Mouse (Mus musculus) embryonic facial prominence, embryonic 14.5 days (tissue): ENCODE measurements around the gene Bspry. TPM values are rescaled to one million over a fixed set of nuclear protein-coding genes. Genes with fewer than 3 reads are reported as not detected.
A peak's percentile ranks its signal among the peaks of the same experiment; 100 is the strongest.
"Not testable (repeated sequence)": the region's sequence is repeated elsewhere in the genome, so short reads cannot be mapped to it uniquely, and the experiment has no call there.

Experiments
- ATAC-seq: fragments of 200-750 bp; cut with Nextera tagmentation; 2 replicates; pipeline ENCODE4 v1.8.0; 2017; ENCODE audit warnings: low read depth, moderate number of reproducible peaks, moderate TSS enrichment
- DNase-seq: peaks from one replicate; pipeline ENCODE4 v3.0.0-alpha.2; 2015; ENCODE audit warnings: low spot score
- H3K27ac ChIP-seq: fragments of 300-500 bp; sonication (generic); replicated peaks from 2 replicates; pipeline ENCODE4 v1.5.1; 2014; ENCODE audit warnings: low read depth, mild to moderate bottlenecking, low read length, moderate library complexity
- H3K27me3 ChIP-seq: fragments of 300-500 bp; sonication (generic); replicated peaks from 2 replicates; pipeline ENCODE4 v1.6.1; 2014; ENCODE audit warnings: low read length; ENCODE audit not compliant: control insufficient read depth, insufficient read depth
- H3K36me3 ChIP-seq: fragments of 300-500 bp; sonication (generic); 2 replicates; pipeline ENCODE4 v1.6.1; 2014; ENCODE audit warnings: low read length, mixed read lengths; ENCODE audit not compliant: control insufficient read depth, insufficient read depth
- H3K4me1 ChIP-seq: fragments of 300-500 bp; sonication (generic); 2 replicates; pipeline ENCODE4 v1.6.1; 2014; ENCODE audit warnings: antibody characterized with exemption, low read length; ENCODE audit not compliant: control insufficient read depth, insufficient read depth
- H3K4me2 ChIP-seq: fragments of 300-500 bp; sonication (generic); 2 replicates; pipeline ENCODE4 v1.6.1; 2014; ENCODE audit warnings: low read depth, mild to moderate bottlenecking, low read length, moderate library complexity, mixed read lengths
- H3K4me3 ChIP-seq: fragments of 300-500 bp; sonication (generic); 2 replicates; pipeline ENCODE4 v1.5.1; 2014; ENCODE audit warnings: low read depth, mild to moderate bottlenecking, low read length
- H3K9ac ChIP-seq: fragments of 300-500 bp; sonication (generic); 2 replicates; pipeline ENCODE4 v1.6.1; 2014; ENCODE audit warnings: low read depth, mild to moderate bottlenecking, low read length, moderate library complexity, mixed read lengths
- H3K9me3 ChIP-seq: fragments of 300-500 bp; sonication (generic); 2 replicates; pipeline ENCODE4 v1.6.1; 2016; ENCODE audit warnings: low read length; ENCODE audit not compliant: control insufficient read depth
- WGBS: fragments of 180-500 bp; shearing (Covaris S2); extraction: QIAGEN DNeasy Blood & Tissue Kit; methylation state at CpG from one replicate; pipeline ENCODE4 v1.1.7; 2014; 5-methylcytosine and 5-hydroxymethylcytosine counted together
- polyA plus RNA-seq: library from polyadenylated mRNA; unstranded; fragments of >200 nt; fragmentation: Nextera tagmentation; extraction: Ambion mirVana; gene quantifications from 2 replicates; pipeline ENCODE4 v1.2.1, GENCODE M21; 2014

Gene Bspry
- polyA plus RNA-seq, 1 experiment from 2014 or later = 8.7 TPM

- WGBS = 85% methylated on average over 2 of the region's 2 CpGs
- H3K4me1 ChIP-seq = peaks cover 8% of the 10 kb centered on the region
- no peaks in the 10 kb centered on the region for H3K9me3 ChIP-seq
- no peaks in the 10 kb centered on the region for H3K36me3 ChIP-seq
- no peak overlapping the region for H3K4me2 ChIP-seq
- no peak overlapping the region for H3K27ac ChIP-seq
- H3K4me3 ChIP-seq = no peak overlapping the region
- ATAC-seq (no peak), DNase-seq (no peak)
- H3K9ac ChIP-seq = no peak overlapping the region
- peaks cover 5% of the 10 kb centered on the region for H3K27me3 ChIP-seq
These were observed 4.7 kb upstream of the Bspry start for GRCm38 (mm10) chr4:62475131-62475530.

GRCm38 (mm10) chr4:62475793-62476192 lies 4.1 kb upstream of the Bspry start:
- Histone ChIP-seq H3K4me3 (no peak overlapping the region), H3K4me2 (no peak overlapping the region), H3K4me1 (peaks cover 5% of the 10 kb centered on the region; the same call in 1 of the 2 replicates), H3K9ac (no peak overlapping the region), H3K27ac (no peak overlapping the region), H3K9me3 (no peaks in the 10 kb centered on the region), H3K36me3 (no peaks in the 10 kb centered on the region), H3K27me3 (peaks cover 7% of the 10 kb centered on the region)
- 88% methylated on average over 6 of the region's 6 CpGs for WGBS
- no peak for ATAC-seq
- no peak for DNase-seq

DNA sequence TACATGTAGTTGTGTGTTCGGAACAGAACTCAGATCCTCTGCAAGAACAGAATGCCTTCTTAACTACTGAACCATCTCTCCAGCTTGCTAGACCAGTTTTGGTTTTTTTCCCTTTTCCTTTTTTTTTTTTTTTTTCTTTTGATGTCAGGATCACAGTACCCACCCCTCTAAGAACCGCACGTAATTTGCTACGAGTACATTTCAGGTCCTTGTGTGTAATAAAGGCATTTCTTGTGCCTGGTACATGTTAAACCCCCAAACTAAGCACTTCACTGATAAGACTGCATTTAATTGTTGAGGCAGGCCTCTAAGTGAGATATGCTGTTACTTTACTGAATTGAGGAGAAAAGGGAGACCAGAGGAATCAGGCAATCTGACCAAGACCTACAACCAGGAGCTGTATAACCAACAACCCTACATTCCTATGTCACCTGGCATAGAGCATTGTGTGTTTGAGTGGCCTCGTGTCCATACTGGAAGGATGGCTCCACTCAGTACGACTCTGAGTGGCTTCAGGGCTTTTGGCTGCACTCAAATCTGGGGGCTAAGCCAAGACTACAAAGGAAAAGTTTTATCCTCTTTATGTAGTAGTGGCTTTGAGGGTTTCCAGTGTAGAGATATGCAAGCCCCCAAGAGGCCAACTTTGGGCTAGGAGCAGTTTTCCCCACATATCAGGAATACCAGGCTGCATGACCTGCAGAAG lies 2.2 kb upstream of the Bspry start:
- no peak overlapping the region for H3K9ac ChIP-seq
- peaks cover 7% of the 10 kb centered on the region for H3K27me3 ChIP-seq
- no peak overlapping the region for H3K4me2 ChIP-seq
- DNase-seq (no peak), ATAC-seq (no peak)
- H3K36me3 ChIP-seq = no peaks in the 10 kb centered on the region
- WGBS = 64% methylated on average over 6 of the region's 6 CpGs
- no peaks in the 10 kb centered on the region for H3K9me3 ChIP-seq
- no peak overlapping the region for H3K4me3 ChIP-seq
- H3K27ac ChIP-seq = no peak overlapping the region
- peaks cover 5% of the 10 kb centered on the region; the same call in 1 of the 2 replicates for H3K4me1 ChIP-seq

DNA sequence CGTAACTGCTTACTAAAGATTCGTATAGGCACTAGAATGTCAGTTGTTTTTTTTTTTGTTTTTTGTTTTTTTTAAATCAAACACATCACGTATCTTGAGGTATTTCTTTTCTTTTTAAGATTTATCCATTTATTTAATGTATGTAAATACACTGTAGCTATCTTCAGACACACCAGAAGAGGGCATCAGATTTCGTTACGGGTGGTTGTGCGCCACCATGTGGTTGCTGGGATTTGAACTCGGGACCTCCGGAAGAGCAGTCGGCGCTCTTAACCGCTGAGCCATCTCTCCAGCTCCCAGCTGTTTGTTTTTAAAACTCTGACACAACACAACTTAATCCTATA lies 288 bp upstream of the Bspry start:
- peak overlapping the region; percentile 48; the same call in 1 of the 2 replicates for H3K9ac ChIP-seq
- 12% methylated on average over 11 of the region's 11 CpGs for WGBS
- not testable (repeated sequence) for DNase-seq

GRCm38 (mm10) chr4:62480709-62481605 lies 1.1 kb downstream of the Bspry start:
- no peak overlapping the region for H3K4me3 ChIP-seq
- peak; percentile 38; the same call in 1 of the 2 replicates for ATAC-seq

More for the DNA sequence above, 288 bp upstream of the Bspry start:
- not testable (repeated sequence) for H3K36me3 ChIP-seq, ATAC-seq, H3K27me3 ChIP-seq, H3K27ac ChIP-seq, H3K9me3 ChIP-seq, H3K4me1 ChIP-seq
- Histone ChIP-seq H3K4me2 (peak overlapping the region; percentile 92), H3K4me3 (peak overlapping the region; percentile 48)

DNA sequence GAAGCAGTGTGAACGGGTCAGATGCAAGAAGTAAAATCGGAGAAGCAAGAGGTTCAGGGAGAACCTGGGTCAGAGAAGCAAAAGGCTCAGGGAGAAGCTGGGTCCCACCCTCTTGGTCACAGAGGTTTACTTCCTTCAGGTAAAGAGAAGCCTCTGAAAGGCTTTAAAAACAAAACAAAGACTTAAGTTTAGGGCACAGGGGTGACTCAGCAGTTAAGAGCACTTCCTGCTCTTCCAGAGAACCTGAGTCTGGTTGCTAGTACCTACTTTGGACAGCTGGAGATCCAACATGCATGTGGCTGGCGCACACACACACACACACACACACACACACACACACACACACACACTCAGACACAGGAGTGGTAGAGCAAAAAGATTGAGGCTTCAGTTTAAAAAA lies 5.1 kb downstream of the Bspry start:
- no peak for ATAC-seq
- H3K4me2 ChIP-seq = no peak overlapping the region
- no peak overlapping the region for H3K27ac ChIP-seq
- H3K36me3 ChIP-seq = no peaks in the 10 kb centered on the region
- WGBS = 75% methylated on average over 3 of the region's 3 CpGs
- peaks cover 4% of the 10 kb centered on the region for H3K27me3 ChIP-seq
- no peaks in the 10 kb centered on the region for H3K9me3 ChIP-seq
- no peaks in the 10 kb centered on the region; the same call in 1 of the 2 replicates for H3K4me1 ChIP-seq
- H3K4me3 ChIP-seq = no peak overlapping the region
- DNase-seq = no peak
- H3K9ac ChIP-seq = no peak overlapping the region

More at GRCm38 (mm10) chr4:62480709-62481605, 1.1 kb downstream of the Bspry start:
- Histone ChIP-seq H3K36me3 (no peaks in the 10 kb centered on the region), H3K4me1 (peaks cover 5% of the 10 kb centered on the region; the same call in 1 of the 2 replicates), H3K9ac (no peak overlapping the region), H3K27ac (no peak overlapping the region), H3K4me2 (no peak overlapping the region), H3K9me3 (no peaks in the 10 kb centered on the region), H3K27me3 (peaks cover 7% of the 10 kb centered on the region)
- 39% methylated on average over 10 of the region's 10 CpGs for WGBS
- DNase-seq = peak; percentile 66

GRCm38 (mm10) chr4:62485450-62486161 lies 5.8 kb downstream of the Bspry start:
- DNase-seq (peak; percentile 17), ATAC-seq (no peak)
- H3K36me3 ChIP-seq = no peaks in the 10 kb centered on the region
- H3K4me3 ChIP-seq = no peak overlapping the region
- H3K27ac ChIP-seq = no peak overlapping the region
- H3K4me1 ChIP-seq = no peaks in the 10 kb centered on the region; the same call in 1 of the 2 replicates
- no peak overlapping the region for H3K4me2 ChIP-seq
- WGBS = 85% methylated on average over 8 of the region's 8 CpGs
- no peak overlapping the region for H3K9ac ChIP-seq
- no peaks in the 10 kb centered on the region for H3K9me3 ChIP-seq
- H3K27me3 ChIP-seq = no peaks in the 10 kb centered on the region

DNA sequence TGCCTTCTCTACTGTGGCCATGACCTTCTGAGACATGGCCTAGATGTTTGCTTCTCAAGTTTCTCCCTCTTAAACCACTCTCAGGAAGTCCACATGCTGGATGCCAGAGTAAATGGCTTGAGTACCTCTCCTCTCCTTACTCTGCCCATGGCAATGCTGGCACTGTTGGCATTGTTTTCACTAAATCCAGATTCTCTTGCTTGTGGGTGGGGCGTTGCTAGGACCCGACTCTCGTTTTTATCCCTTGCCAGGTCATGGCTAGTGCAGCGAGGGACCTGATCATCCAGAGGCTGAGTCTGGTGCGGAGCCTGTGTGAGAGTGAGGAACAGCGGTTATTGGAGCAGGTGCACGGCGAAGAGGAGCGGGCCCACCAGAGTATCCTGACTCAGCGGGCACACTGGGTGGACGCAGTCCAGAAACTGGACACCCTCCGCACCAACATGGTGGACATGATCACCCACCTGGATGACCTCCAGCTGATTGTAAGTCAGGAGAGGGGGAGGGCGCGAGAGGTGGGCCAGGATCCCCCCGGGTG lies 6.4 kb downstream of the Bspry start:
- Histone ChIP-seq H3K9ac (no peak overlapping the region), H3K4me3 (no peak overlapping the region), H3K27ac (no peak overlapping the region), H3K4me2 (no peak overlapping the region), H3K9me3 (no peaks in the 10 kb centered on the region), H3K4me1 (no peaks in the 10 kb centered on the region; the same call in 1 of the 2 replicates), H3K36me3 (no peaks in the 10 kb centered on the region), H3K27me3 (no peaks in the 10 kb centered on the region)
- no peak for DNase-seq
- whole genome bisulfite sequencing = 90% methylated on average over 15 of the region's 15 CpGs
- no peak for ATAC-seq
